Mouse (Mus musculus) megakaryocyte, embryonic 14.5 days (primary cell): ENCODE measurements around the gene Cntnap2.

ENCODE experiments used
- FLI1 ChIP-seq: IDR thresholded peaks from 2 replicates; pipeline ENCODE4 v1.6.1; 2012; ENCODE audit warnings: low read length, inconsistent platforms, mixed read lengths
- GATA1 ChIP-seq: IDR thresholded peaks from 3 replicates; pipeline ENCODE4 v1.6.1; 2012; ENCODE audit warnings: mixed read lengths, low read length, inconsistent platforms, borderline replicate concordance

DNA sequence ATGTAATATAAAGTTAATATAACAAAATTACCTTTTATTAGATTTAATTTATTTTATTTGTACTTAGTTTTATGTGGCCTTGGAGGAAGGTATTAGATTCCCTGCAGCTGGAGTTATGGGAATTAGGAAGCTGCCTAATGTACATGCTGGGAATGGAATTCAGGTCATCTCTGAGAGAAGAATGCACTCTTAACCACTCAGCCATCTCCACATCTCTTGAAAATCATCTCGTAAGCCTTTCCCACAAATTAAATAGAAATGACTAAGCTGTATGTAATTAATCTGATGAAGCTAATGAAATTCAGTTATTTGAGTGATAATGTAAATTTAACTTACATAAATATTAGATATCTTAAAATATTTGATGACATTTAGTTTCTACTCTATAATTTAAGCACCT, 826.3 kb downstream of the Cntnap2 start:
- TF ChIP-seq GATA1 (no peak), FLI1 (no peak)
